Mouse (Mus musculus): Measurements from ENCODE around the gene Ocln.

The Ocln gene

GRCm38 (mm10) chr13:100552369-100553041 is at the start of gene Ocln:
Gene Ocln, minus strand, starts transcription at chr13:100552718.
- peak; percentile 81 for DNase-seq (ENCODE audit: low read depth, low spot score)

- DNase-seq (ENCODE audit: low read depth, low spot score) = no peak
Observed at GRCm38 (mm10) chr13:100601034-100601433, 48.5 kb upstream of the Ocln start.

GRCm38 (mm10) chr13:100600317-100600716 is 47.8 kb upstream of the Ocln start:
- no peak for DNase-seq (ENCODE audit: low read depth, low spot score)

- no peak for DNase-seq (ENCODE audit: low read depth, low spot score)
Observed at GRCm38 (mm10) chr13:100597284-100597683, 44.8 kb upstream of the Ocln start.

DNA sequence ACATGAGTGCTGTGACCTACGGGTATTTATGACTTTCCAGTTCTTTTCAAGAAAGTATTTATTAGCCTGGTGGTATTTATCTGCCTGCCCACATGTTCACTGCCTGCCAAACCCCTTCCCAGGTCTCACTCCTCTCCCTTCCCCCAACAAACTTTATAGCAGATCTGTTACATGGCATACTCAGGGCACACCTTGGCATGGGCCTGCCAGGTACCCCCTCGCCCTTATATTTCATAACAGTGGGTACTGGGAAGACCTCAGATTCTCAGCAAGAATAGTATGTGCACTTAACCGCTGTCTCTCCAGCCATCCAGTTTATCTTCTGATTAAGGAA is 43.0 kb upstream of the Ocln start:
- no peak for DNase-seq (ENCODE audit: low read depth, low spot score)

GRCm38 (mm10) chr13:100594838-100595551 is 42.5 kb upstream of the Ocln start:
- no peak for DNase-seq (ENCODE audit: low read depth, low spot score)

DNA sequence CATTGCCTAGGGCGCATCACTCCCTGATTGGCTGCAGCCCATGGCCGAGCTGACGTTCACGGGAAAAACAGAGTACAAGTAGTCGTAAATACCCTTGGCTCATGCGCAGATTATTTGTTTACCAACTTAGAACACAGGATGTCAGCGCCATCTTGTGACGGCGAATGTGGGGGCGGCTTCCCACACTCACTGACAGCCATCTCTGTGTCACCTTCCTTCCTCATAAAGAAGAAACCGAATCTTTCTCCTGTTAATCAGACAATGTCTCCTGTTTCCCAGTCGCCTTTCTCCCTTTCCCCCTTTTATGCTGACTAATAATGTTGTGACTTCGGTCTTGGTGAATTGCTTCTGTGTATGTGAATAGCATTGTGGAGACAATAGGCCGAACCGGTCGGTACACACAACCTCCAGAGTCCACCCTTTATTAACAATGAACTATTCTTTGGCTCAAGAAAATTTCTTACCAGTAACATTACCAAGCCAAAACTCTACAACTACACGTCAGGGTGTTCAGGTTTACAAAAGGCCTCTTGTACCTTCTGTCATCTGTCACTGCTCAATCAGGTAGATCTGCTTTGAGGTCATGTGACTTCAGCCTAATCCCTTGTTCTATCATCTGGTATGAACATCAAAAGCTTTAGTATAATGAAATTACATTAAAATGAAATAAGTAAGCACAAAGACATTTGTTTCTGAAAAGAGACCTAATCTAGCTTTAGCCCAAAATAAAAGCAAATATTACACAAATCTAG is 41.7 kb upstream of the Ocln start:
- peak; percentile 70 for DNase-seq (ENCODE audit: low read depth, low spot score)

GRCm38 (mm10) chr13:100588646-100589045 is 36.1 kb upstream of the Ocln start:
- no peak for DNase-seq (ENCODE audit: low read depth, low spot score)

DNA sequence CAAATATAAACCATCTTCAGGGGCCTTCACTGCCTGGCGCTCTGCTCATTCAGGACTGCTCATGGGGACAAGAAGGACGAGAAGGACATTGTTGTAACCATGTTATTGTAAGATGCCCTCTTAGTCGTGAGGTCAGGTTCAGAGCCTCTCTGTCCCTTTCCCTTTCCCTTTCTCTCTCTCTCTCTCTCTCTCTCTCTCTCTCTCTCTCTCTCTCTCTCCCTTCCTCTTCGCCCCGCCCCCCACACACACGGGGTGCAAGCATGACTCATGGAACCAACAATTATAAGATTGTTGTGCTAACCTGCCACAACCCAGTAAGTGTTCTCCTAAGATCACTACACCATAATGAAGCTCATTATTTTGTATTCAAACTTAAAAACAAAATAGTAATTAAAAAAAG is 29.6 kb upstream of the Ocln start:
- DNase-seq (ENCODE audit: low read depth, low spot score) = no peak

GRCm38 (mm10) chr13:100581701-100582100 is 29.2 kb upstream of the Ocln start:
- peak; percentile 32 for DNase-seq (ENCODE audit: low read depth, low spot score)

DNA sequence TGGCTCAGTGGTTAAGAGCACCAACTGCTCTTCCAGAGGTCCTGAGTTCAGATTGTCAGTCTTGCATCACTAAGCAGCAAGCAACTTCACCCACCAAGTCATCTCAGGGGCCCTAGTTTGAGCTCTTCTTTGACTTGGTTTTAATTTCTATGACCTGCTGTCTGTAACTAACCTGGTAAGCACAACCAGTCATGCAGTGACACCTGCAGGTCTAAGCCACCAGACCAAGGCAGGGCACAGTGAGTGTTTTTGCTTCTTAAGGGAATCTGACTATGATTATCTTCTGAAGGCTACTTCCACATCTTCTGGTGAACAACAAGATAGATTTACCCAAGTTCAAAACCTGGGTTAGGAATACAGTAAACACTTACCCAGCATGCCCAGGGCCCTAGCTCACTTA is 27.4 kb upstream of the Ocln start:
- DNase-seq (ENCODE audit: low read depth, low spot score) = no peak

DNA sequence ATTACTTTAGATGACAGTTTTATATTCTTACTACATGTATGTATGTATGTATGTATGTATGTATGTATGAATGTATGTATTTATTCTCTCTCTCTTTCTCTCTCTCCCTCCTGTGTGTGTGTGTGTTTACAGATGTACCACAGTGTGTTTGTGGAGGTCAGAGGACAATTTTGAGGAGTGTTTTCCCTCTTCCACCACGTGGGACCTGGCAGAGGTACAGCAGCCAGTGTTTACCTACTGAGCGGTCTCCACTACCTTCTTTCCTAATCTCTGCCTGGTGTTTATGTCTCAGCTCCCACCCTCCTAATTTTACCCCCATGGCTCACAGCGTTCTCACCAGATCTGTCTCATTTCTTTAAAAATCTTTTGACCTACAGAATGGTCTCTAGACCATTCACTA is 26.7 kb upstream of the Ocln start:
- DNase-seq (ENCODE audit: low read depth, low spot score) = no peak

- DNase-seq (ENCODE audit: low read depth, low spot score) = no peak
Observed at GRCm38 (mm10) chr13:100575950-100576349, 23.4 kb upstream of the Ocln start.

DNA sequence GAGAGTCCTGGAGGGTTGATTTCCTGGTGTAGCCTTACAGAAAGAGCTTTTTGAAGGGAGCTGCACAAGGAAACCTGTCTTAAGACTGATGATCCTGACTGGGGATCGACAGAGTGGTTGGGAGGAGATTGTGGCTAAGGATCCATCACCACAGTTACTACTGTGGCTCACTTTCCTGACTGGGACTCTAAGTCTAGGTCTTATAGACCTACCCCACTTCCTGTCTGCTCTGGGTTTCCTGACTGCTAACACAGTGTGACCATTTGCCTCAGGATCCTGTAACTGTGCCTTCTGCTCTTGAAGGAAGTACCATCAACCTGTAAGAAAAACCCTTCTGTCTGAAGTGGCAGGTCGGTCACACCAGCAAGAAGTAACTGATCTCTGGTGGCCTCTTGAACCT is 18.2 kb upstream of the Ocln start:
- DNase-seq (ENCODE audit: low read depth, low spot score) = no peak

DNA sequence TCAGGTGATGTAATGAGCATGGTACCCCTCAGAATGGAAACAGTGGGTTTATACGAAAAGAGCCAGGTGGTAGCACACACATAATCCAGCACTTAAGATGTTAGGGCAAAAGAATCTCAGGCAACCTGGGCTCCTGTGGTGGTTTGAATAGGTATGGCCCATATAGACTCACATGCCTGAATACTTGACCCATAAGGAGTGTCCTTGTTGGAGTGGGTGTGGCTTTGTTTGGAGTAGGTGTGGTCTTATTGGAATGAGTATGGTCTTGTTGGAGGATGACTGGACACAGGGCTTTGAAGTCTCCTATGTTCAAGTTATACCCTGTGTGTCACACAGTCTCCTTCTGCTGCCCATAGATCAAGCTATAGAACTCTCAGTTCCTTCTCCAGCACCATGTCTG is 15.8 kb upstream of the Ocln start:
- DNase-seq (ENCODE audit: low read depth, low spot score) = no peak

DNA sequence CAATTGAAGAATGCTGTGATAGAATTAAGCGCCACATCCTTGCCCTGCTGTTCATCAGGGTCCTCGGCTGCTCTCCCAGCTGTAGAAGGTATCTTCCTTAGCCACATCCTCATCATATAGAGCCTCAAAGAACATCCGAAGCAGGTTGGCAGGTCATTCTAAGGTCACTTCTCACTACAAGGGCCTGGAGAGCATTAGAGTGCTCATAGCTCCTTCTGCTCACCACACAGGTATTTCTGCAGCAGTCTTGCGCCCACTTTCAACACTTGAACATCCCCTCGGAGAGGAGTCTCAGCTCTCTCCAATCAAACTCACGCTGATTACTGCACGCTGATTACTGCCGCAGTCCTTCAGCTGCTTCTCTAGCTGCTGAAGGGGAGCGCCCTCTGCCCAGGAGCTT is 6.9 kb upstream of the Ocln start:
- DNase-seq (ENCODE audit: low read depth, low spot score) = no peak

DNA sequence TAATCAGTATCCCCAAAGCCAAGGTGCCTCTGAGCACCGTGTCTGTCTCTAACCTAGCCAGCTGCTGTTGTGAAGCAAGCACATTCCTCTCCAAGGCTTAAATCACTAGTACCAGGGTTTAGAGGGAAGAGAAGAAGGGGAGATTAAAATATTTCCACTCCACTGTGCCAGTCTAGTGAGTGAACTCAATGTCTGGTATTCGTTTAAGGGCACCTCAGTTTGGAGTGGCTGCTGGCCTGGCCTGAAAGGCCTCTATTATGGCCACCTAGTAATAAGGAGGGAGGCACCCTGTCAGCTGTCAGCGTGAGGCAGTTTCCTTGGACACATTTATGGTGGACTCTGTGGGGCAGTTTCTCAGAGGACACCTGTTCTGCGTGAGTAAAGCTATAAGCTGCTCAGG is 4.5 kb upstream of the Ocln start:
- DNase-seq (ENCODE audit: low read depth, low spot score) = no peak

DNA sequence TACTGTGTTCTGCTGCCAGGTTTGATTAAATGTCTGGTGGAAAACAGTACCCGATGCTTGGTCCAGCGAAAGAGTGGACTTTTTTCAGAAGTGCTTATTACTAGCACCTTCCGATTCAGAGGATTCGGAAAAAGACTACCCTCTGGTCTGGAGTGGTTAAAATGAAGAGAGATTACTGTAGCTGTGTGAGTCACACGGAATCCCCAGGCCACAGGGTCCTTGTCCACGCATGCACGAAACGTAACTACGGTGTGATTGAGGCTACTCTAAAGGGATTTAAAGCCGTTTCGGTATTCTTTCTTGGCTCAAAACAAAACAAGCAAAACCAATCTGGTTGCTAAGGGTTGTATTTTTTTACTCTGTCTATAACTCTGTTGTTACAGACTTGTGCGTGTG is 522 bp upstream of the Ocln start:
- DNase-seq (ENCODE audit: low read depth, low spot score) = peak; percentile 27

DNA sequence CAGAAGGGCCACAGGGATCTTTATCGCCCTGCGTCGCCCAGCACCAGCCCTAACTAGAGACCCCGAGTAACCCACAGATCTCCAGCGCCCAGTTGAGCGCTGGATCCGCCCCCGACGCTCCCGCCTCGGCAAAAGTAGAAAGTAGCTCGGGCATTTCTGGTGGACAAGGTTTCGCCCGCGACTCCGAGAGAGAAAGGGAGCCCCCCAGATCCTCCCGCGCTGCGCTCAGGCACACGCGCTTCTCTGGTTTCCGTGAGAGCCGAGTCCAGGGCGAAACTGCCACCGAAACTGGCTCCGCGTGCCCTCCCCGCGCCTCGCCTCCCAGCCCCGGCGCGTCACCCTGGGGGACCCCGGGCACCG is 529 bp downstream of the Ocln start:
- no peak for DNase-seq (ENCODE audit: low read depth, low spot score)

GRCm38 (mm10) chr13:100551371-100552008 is 1.0 kb downstream of the Ocln start:
- peak; percentile 24 for DNase-seq (ENCODE audit: low read depth, low spot score)

DNA sequence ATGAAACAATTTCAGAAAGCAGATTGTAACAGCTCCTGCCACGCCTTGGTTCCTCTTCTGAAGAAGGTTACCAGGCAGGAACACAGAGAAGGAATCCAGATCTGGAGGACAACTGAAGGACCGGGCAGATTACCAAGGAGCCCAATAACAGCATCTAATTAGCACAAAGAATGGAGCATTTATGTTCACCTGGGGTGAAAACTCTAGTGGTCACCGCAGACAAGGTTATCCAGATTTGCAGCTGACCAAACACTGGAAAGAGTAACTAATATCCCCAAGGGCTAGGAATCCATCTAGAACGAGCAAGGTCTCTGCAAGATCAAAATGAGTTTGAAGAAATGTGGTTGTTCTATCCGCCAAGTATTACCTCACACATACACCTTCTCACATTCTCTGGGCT is 5.2 kb downstream of the Ocln start:
- no peak for DNase-seq (ENCODE audit: low read depth, low spot score)

GRCm38 (mm10) chr13:100545510-100545909 is 7.0 kb downstream of the Ocln start:
- peak; percentile 87 for DNase-seq (ENCODE audit: low read depth, low spot score)
